Mouse (Mus musculus) gastrocnemius, postnatal 25 days (tissue): ENCODE results near the gene Taz. TPM values are rescaled to one million over a fixed set of nuclear protein-coding genes. Genes with fewer than 3 reads are reported as not detected.

Source experiments
- DNase-seq: peaks from one replicate; pipeline ENCODE4 v3.0.0; 2022
- long read RNA-seq, 2 experiments: library from polyadenylated mRNA; stranded (forward); transcript quantifications; one replicate each; pipeline ENCODE4 v2.0.0; 2021
- total RNA-seq, 2 experiments: library from RNA; stranded (reverse); gene quantifications; 1 replicate in 1 of 2; 2 replicates in 1 of 2; pipeline ENCODE4 v1.2.3; 2021

The Taz gene
- total RNA-seq = 10 to 100 TPM; 40.4 to 43.5 TPM
- long read RNA-seq, experiment 1, transcript Taz-201 (10 exons, 1,851 nt) = major isoform, 11 of 69 reads
- long read RNA-seq, experiment 1, transcript Taz-204 (9 exons, 1,742 nt) = major isoform, 11 of 69 reads
- long read RNA-seq, experiment 1, partial matches to known transcripts = 21 of 69 reads
- long read RNA-seq, experiment 1, other reads (novel, unspliced or antisense) = 23 of 69 reads
- long read RNA-seq, experiment 2, transcript Taz-204 (9 exons, 1,742 nt) = minor isoform, 12 of 74 reads
- long read RNA-seq, experiment 2, transcript Taz-201 (10 exons, 1,851 nt) = major isoform, 28 of 74 reads
- long read RNA-seq, experiment 2, partial matches to known transcripts = 3 of 74 reads
- long read RNA-seq, experiment 2, other reads (novel, unspliced or antisense) = 27 of 74 reads

- peak; percentile 90 for DNase-seq
These were observed at the start of gene Taz, which contains the start of gene Dnase1l1 for GRCm38 (mm10) chrX:74281732-74282394. Gene Taz, plus strand, starts transcription at chrX:74281912. Gene Dnase1l1, minus strand, starts transcription at chrX:74282337.

- DNase-seq = no peak
These were observed 48.5 kb upstream of the Taz start for GRCm38 (mm10) chrX:74233196-74233595.

- no peak for DNase-seq
These were observed 41.4 kb upstream of the Taz start for GRCm38 (mm10) chrX:74240332-74240731.

- no peak for DNase-seq
These were observed 38.3 kb upstream of the Taz start for GRCm38 (mm10) chrX:74243396-74243795.

GRCm38 (mm10) chrX:74243807-74244206, 37.9 kb upstream of the Taz start:
- no peak for DNase-seq

GRCm38 (mm10) chrX:74244614-74245083, 37.1 kb upstream of the Taz start:
- peak; percentile 74 for DNase-seq

GRCm38 (mm10) chrX:74245107-74245506, 36.6 kb upstream of the Taz start:
- no peak for DNase-seq

GRCm38 (mm10) chrX:74245687-74246086, 36.0 kb upstream of the Taz start:
- peak; percentile 83 for DNase-seq

- peak; percentile 89 for DNase-seq
These were observed 35.5 kb upstream of the Taz start for GRCm38 (mm10) chrX:74246213-74246681.

GRCm38 (mm10) chrX:74246693-74247092, 35.0 kb upstream of the Taz start:
- no peak for DNase-seq

- DNase-seq = no peak
These were observed 33.1 kb upstream of the Taz start for GRCm38 (mm10) chrX:74248651-74249050.

- DNase-seq = peak; percentile 57
These were observed 32.1 kb upstream of the Taz start, which contains the start of gene Flna for GRCm38 (mm10) chrX:74249615-74250014. Gene Flna, minus strand, starts transcription at chrX:74249820.

GRCm38 (mm10) chrX:74254153-74254887, 27.4 kb upstream of the Taz start, which contains the start of gene Emd:
Gene Emd, plus strand, starts transcription at chrX:74254687.
- peak; percentile 90 for DNase-seq

- no peak for DNase-seq
These were observed 26.7 kb upstream of the Taz start for GRCm38 (mm10) chrX:74254888-74255565.

GRCm38 (mm10) chrX:74257746-74258145, 24.0 kb upstream of the Taz start:
- no peak for DNase-seq

GRCm38 (mm10) chrX:74269736-74270061, 12.0 kb upstream of the Taz start:
- no peak for DNase-seq

GRCm38 (mm10) chrX:74270062-74270901, 11.4 kb upstream of the Taz start, which contains the start of gene Rpl10:
Gene Rpl10, plus strand, starts transcription at chrX:74270812.
- DNase-seq = peak; percentile 92

GRCm38 (mm10) chrX:74270902-74271551, 10.7 kb upstream of the Taz start:
- DNase-seq = no peak

GRCm38 (mm10) chrX:74273422-74274322, 8.0 kb upstream of the Taz start:
- DNase-seq = no peak
